Mouse (Mus musculus): ENCODE measurements around the gene Poldip3. TPM values are rescaled to one million over a fixed set of nuclear protein-coding genes. Genes with fewer than 3 reads are reported as not detected.

The Poldip3 gene
- polyA plus RNA-seq, 1 experiment from 2014 or later, result 56.3 TPM

GRCm38 (mm10) chr15:83166642-83167041, 17.5 kb upstream of the Poldip3 start:
- WGBS, result 58% methylated on average over 3 of the region's 3 CpGs
- H3K36me3 ChIP-seq (ENCODE audit: control insufficient read depth, insufficient read depth, low read length), result no peaks in the 10 kb centered on the region
- no peak overlapping the region for H3K4me3 ChIP-seq (ENCODE audit: low read depth, low read length)
- peak; percentile 69 for ATAC-seq (ENCODE audit: low FRiP score, low TSS enrichment)
- H3K9me3 ChIP-seq (ENCODE audit: control insufficient read depth, low read length), result no peaks in the 10 kb centered on the region
- H3K4me1 ChIP-seq (replicated peaks; ENCODE audit: control insufficient read depth, insufficient read depth), result peaks cover 17% of the 10 kb centered on the region
- TF ChIP-seq EP300 (optimal IDR thresholded peaks at IDR 0.05) (no peak), CTCF (IDR thresholded peaks at IDR 0.05; ENCODE audit: low read depth) (no peak)
- H3K27ac ChIP-seq (replicated peaks), result peak overlapping the region; percentile 90
- H3K9ac ChIP-seq (ENCODE audit: low read length), result no peak overlapping the region
- no peak overlapping the region; the same call in 1 of the 2 replicates for H3K4me2 ChIP-seq (replicated peaks; ENCODE audit: low read depth)
- no peaks in the 10 kb centered on the region for H3K27me3 ChIP-seq (ENCODE audit: control insufficient read depth, insufficient read depth, low read length)
- DNase-seq (ENCODE audit: low spot score), result peak; percentile 46

GRCm38 (mm10) chr15:83165526-83166315, 16.5 kb upstream of the Poldip3 start:
- peaks cover 14% of the 10 kb centered on the region for H3K4me1 ChIP-seq (replicated peaks; ENCODE audit: control insufficient read depth, insufficient read depth)

GRCm38 (mm10) chr15:83164971-83165471, 15.8 kb upstream of the Poldip3 start:
- DNase-seq (ENCODE audit: low spot score) (peak; percentile 72), ATAC-seq (ENCODE audit: low FRiP score, low TSS enrichment) (peak; percentile 69)
- 18% methylated on average over 5 of the region's 5 CpGs for WGBS
- Histone ChIP-seq H3K36me3 (ENCODE audit: control insufficient read depth, insufficient read depth, low read length) (peaks cover 8% of the 10 kb centered on the region), H3K4me1 (replicated peaks; ENCODE audit: control insufficient read depth, insufficient read depth) (peaks cover 10% of the 10 kb centered on the region), H3K9ac (ENCODE audit: low read length) (no peak overlapping the region), H3K27ac (replicated peaks) (peak overlapping the region; percentile 61), H3K9me3 (ENCODE audit: control insufficient read depth, low read length) (no peaks in the 10 kb centered on the region), H3K4me2 (replicated peaks; ENCODE audit: low read depth) (0 out of 2 replicates have a peak overlapping the region, but pooled peaks have one; percentile 8), H3K4me3 (ENCODE audit: low read depth, low read length) (no peak overlapping the region), H3K27me3 (ENCODE audit: control insufficient read depth, insufficient read depth, low read length) (no peaks in the 10 kb centered on the region)
- TF ChIP-seq EP300 (optimal IDR thresholded peaks at IDR 0.05) (no peak), CTCF (IDR thresholded peaks at IDR 0.05; ENCODE audit: low read depth) (peak; percentile 14; the same call in 1 of the 2 replicates)

More at GRCm38 (mm10) chr15:83165526-83166315, 16.5 kb upstream of the Poldip3 start:
- no peak overlapping the region for H3K9ac ChIP-seq (ENCODE audit: low read length)
- peak overlapping the region; percentile 90 for H3K27ac ChIP-seq (replicated peaks)
- no peak overlapping the region for H3K4me2 ChIP-seq (replicated peaks; ENCODE audit: low read depth)
- H3K9me3 ChIP-seq (ENCODE audit: control insufficient read depth, low read length), result no peaks in the 10 kb centered on the region
- no peaks in the 10 kb centered on the region for H3K27me3 ChIP-seq (ENCODE audit: control insufficient read depth, insufficient read depth, low read length)
- DNase-seq (ENCODE audit: low spot score), result no peak
- TF ChIP-seq EP300 (optimal IDR thresholded peaks at IDR 0.05) (no peak), CTCF (IDR thresholded peaks at IDR 0.05; ENCODE audit: low read depth) (no peak)
- no peak for ATAC-seq (ENCODE audit: low FRiP score, low TSS enrichment)
- 86% methylated on average over 13 of the region's 13 CpGs for WGBS
- no peak overlapping the region for H3K4me3 ChIP-seq (ENCODE audit: low read depth, low read length)
- H3K36me3 ChIP-seq (ENCODE audit: control insufficient read depth, insufficient read depth, low read length), result peaks cover 4% of the 10 kb centered on the region

GRCm38 (mm10) chr15:83162818-83163485, 13.8 kb upstream of the Poldip3 start:
- 86% methylated on average over 11 of the region's 11 CpGs for WGBS
- Histone ChIP-seq H3K4me3 (ENCODE audit: low read depth, low read length) (no peak overlapping the region), H3K9ac (ENCODE audit: low read length) (peak overlapping the region; percentile 18; the same call in 1 of the 2 replicates), H3K27me3 (ENCODE audit: control insufficient read depth, insufficient read depth, low read length) (no peaks in the 10 kb centered on the region), H3K4me2 (replicated peaks; ENCODE audit: low read depth) (no peak overlapping the region), H3K27ac (replicated peaks) (no peak overlapping the region), H3K4me1 (replicated peaks; ENCODE audit: control insufficient read depth, insufficient read depth) (peaks cover 6% of the 10 kb centered on the region; the same call in 1 of the 2 replicates), H3K36me3 (ENCODE audit: control insufficient read depth, insufficient read depth, low read length) (peaks cover 18% of the 10 kb centered on the region), H3K9me3 (ENCODE audit: control insufficient read depth, low read length) (no peaks in the 10 kb centered on the region)
- no peak for DNase-seq (ENCODE audit: low spot score)
- no peak for ATAC-seq (ENCODE audit: low FRiP score, low TSS enrichment)
- TF ChIP-seq CTCF (IDR thresholded peaks at IDR 0.05; ENCODE audit: low read depth) (no peak), EP300 (optimal IDR thresholded peaks at IDR 0.05) (no peak)

- H3K9me3 ChIP-seq (ENCODE audit: control insufficient read depth, low read length), result no peaks in the 10 kb centered on the region
- peaks cover 3% of the 10 kb centered on the region; the same call in 1 of the 2 replicates for H3K4me1 ChIP-seq (replicated peaks; ENCODE audit: control insufficient read depth, insufficient read depth)
- no peak overlapping the region for H3K27ac ChIP-seq (replicated peaks)
- TF ChIP-seq EP300 (optimal IDR thresholded peaks at IDR 0.05), result no peak
- TF ChIP-seq CTCF (IDR thresholded peaks at IDR 0.05; ENCODE audit: low read depth), result no peak
- no peak overlapping the region for H3K9ac ChIP-seq (ENCODE audit: low read length)
- H3K36me3 ChIP-seq (ENCODE audit: control insufficient read depth, insufficient read depth, low read length), result peaks cover 18% of the 10 kb centered on the region
- 94% methylated on average over 4 of the region's 4 CpGs for WGBS
- ATAC-seq (ENCODE audit: low FRiP score, low TSS enrichment) (no peak), DNase-seq (ENCODE audit: low spot score) (no peak)
- no peak overlapping the region for H3K4me3 ChIP-seq (ENCODE audit: low read depth, low read length)
- H3K4me2 ChIP-seq (replicated peaks; ENCODE audit: low read depth), result no peak overlapping the region
- H3K27me3 ChIP-seq (ENCODE audit: control insufficient read depth, insufficient read depth, low read length), result no peaks in the 10 kb centered on the region
Measured at GRCm38 (mm10) chr15:83162001-83162400, 12.8 kb upstream of the Poldip3 start.

Measured in stomach, postnatal 0 days (tissue).